Mouse (Mus musculus) lung, embryonic 16.5 days (tissue): Measurements from ENCODE around the gene Acsl3. TPM values are rescaled to one million over a fixed set of nuclear protein-coding genes. Genes with fewer than 3 reads are reported as not detected.

Source experiments
- polyA plus RNA-seq: library from polyadenylated mRNA; unstranded; fragments of >200 nt; fragmentation: Nextera tagmentation; extraction: Ambion mirVana; gene quantifications from 2 replicates; pipeline ENCODE4 v1.2.1, GENCODE M21; 2015

Gene Acsl3
- polyA plus RNA-seq, 1 experiment from 2014 or later: 40.7 TPM

Other genes starting within 250 kb of the Acsl3 start
- 111 and 117 TPM in 2 replicates for gene Farsb, start 168.9 kb upstream of the Acsl3 start, polyA plus RNA-seq
- gene Mogat1, start 146.8 kb upstream of the Acsl3 start, polyA plus RNA-seq: 0.62 TPM in 1 of 2 replicates, not detected in the other
- 0.05 and 0.11 TPM in 2 replicates for gene BC035947, start 145.7 kb upstream of the Acsl3 start, polyA plus RNA-seq
- gene Utp14b, start 213 bp downstream of the Acsl3 start, polyA plus RNA-seq: 2.8 and 3.1 TPM in 2 replicates
- gene Kcne4, start 158.9 kb downstream of the Acsl3 start, polyA plus RNA-seq: 15.8 and 18.0 TPM in 2 replicates